Mouse (Mus musculus) liver, embryonic 13.5 days (tissue): ENCODE results near the gene Ptgs1. TPM values are rescaled to one million over a fixed set of nuclear protein-coding genes. Genes with fewer than 3 reads are reported as not detected.
A peak's percentile ranks its signal among the peaks of the same experiment; 100 is the strongest.

Experiments
- ATAC-seq: fragments of 200-750 bp; cut with Nextera tagmentation; 2 replicates; pipeline ENCODE4 v1.8.0; 2017; ENCODE audit warnings: low read depth, mild to moderate bottlenecking, moderate number of reproducible peaks, moderate library complexity
- DNase-seq: peaks from one replicate; pipeline ENCODE4 v3.0.0; 2022
- H3K27ac ChIP-seq: fragments of 300-500 bp; sonication (generic); 2 replicates; pipeline ENCODE4 v1.5.1; 2015; ENCODE audit warnings: moderate library complexity, mild to moderate bottlenecking, inconsistent platforms
- H3K27me3 ChIP-seq: fragments of 300-500 bp; sonication (generic); 2 replicates; pipeline ENCODE4 v1.6.1; 2015; ENCODE audit warnings: mild to moderate bottlenecking, inconsistent platforms
- H3K36me3 ChIP-seq: fragments of 300-500 bp; sonication (generic); 2 replicates; pipeline ENCODE4 v1.6.1; 2015; ENCODE audit warnings: mild to moderate bottlenecking, inconsistent platforms
- H3K4me1 ChIP-seq: fragments of 300-500 bp; sonication (generic); replicated peaks from 2 replicates; pipeline ENCODE4 v1.6.1; 2015; ENCODE audit warnings: inconsistent platforms
- H3K4me2 ChIP-seq: fragments of 300-500 bp; sonication (generic); 2 replicates; pipeline ENCODE4 v1.6.1; 2015; ENCODE audit warnings: inconsistent platforms, mild to moderate bottlenecking, moderate library complexity
- H3K4me3 ChIP-seq: fragments of 300-500 bp; sonication (generic); replicated peaks from 2 replicates; pipeline ENCODE4 v1.5.1; 2015; ENCODE audit warnings: mild to moderate bottlenecking, inconsistent platforms
- H3K9ac ChIP-seq: fragments of 300-500 bp; sonication (generic); 2 replicates; pipeline ENCODE4 v1.6.1; 2015; ENCODE audit warnings: mild to moderate bottlenecking, inconsistent platforms
- H3K9me3 ChIP-seq: fragments of 300-500 bp; sonication (generic); replicated peaks from 2 replicates; pipeline ENCODE4 v1.6.1; 2016; ENCODE audit warnings: inconsistent platforms
- WGBS: fragments of 180-500 bp; shearing (Covaris S2); methylation state at CpG from one replicate; pipeline ENCODE4 v1.1.7; 2015; ENCODE audit not compliant: insufficient replicate concordance; 5-methylcytosine and 5-hydroxymethylcytosine counted together
- polyA plus RNA-seq: library from polyadenylated mRNA; unstranded; fragments of >200 nt; fragmentation: Nextera tagmentation; extraction: Ambion mirVana; gene quantifications from 2 replicates; pipeline ENCODE4 v1.2.1, GENCODE M21; 2015

Gene Ptgs1
- polyA plus RNA-seq, 1 experiment from 2014 or later = 18.6 TPM

DNA sequence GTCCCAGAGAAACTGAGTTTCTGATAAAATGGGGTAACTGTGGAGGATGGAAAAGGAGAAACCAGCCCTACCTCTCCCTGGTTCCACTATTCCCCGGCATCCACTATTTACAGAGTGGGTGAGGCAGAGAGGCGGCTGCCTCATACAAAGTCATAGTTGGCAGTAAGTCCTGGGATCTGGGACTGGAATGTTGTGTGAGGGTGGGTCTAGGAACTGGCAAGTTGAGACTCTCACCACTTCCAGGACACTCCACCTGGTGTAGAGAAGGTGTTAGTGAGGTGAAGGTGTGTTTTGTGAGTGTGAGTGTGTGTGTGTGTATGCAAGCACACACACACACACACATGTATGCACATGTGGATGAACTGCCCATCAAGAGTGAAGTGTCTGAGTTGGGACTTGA lies 29.4 kb upstream of the Ptgs1 start:
- Histone ChIP-seq H3K36me3 (no peaks in the 10 kb centered on the region), H3K4me1 (peaks cover 93% of the 10 kb centered on the region), H3K27ac (peak overlapping the region; percentile 99; the same call in 1 of the 2 replicates), H3K9me3 (no peaks in the 10 kb centered on the region), H3K9ac (no peak overlapping the region), H3K4me3 (no peak overlapping the region), H3K4me2 (no peak overlapping the region), H3K27me3 (peaks cover 49% of the 10 kb centered on the region)
- DNase-seq (no peak), ATAC-seq (no peak)
- WGBS = 89% methylated on average over 2 of the region's 2 CpGs

DNA sequence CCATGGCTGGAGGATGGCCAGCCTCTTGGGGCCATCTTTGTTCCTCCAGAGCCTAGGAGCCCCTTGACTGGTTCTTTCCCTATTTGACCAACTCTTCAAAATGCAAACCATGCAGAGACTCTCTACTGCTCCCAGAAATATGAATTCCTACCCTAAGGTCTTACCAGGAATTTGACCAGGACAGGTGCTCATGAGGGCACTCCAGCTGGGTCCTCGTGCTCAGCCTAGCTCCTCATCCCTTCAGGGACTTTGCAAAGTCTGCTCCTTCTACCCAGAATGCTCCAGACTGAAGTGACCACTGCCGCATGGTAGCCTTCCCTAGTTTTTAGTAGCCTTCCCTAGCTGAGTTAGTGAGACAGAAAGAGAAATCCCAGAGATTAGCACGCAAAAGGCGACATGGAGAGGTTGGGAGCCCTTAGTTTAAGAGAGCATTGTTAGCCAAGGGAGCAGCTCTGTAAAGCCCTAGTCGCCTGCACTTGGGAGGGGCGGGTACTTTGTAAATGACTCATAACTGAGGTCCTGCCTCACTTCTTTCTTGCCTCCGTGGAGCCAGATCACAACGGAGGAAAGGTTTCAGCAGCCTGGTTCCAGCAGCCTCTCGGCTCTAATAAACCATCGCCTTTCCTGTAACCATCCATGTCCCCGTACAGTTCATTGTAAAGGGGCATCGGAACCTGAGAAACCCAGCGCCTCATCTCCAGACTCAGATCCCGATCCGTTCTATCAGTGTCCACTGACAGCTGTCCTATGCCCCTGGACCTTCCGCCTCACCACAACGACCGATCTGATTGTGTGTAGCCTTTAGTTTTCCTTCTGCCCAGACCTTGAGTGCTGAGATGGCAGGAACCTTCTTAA lies 28.2 kb upstream of the Ptgs1 start:
- whole genome bisulfite sequencing = 27% methylated on average over 18 of the region's 18 CpGs
- no peak for ATAC-seq
- H3K9me3 ChIP-seq = no peaks in the 10 kb centered on the region
- H3K4me2 ChIP-seq = peak overlapping the region; percentile 81
- no peak for DNase-seq
- H3K4me3 ChIP-seq = peak overlapping the region; percentile 58
- H3K27me3 ChIP-seq = peaks cover 49% of the 10 kb centered on the region
- H3K9ac ChIP-seq = peak overlapping the region; percentile 59
- no peaks in the 10 kb centered on the region for H3K36me3 ChIP-seq
- no peak overlapping the region for H3K27ac ChIP-seq
- peaks cover 81% of the 10 kb centered on the region for H3K4me1 ChIP-seq

DNA sequence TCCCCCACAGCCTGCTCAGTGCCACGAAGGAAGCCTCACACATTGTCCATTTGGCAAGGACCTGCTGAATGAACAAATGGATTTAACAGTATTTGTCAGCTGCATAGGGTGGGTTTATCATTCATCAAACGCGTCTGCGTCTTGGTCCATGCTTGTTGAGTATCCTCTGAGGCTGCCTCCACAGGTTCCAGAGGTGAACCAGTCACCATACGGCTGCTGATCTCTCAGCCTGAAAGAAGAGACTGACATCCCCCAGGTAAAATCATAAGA lies 27.7 kb upstream of the Ptgs1 start:
- no peaks in the 10 kb centered on the region for H3K9me3 ChIP-seq
- ATAC-seq (no peak), DNase-seq (no peak)
- H3K4me2 ChIP-seq = peak overlapping the region; percentile 81
- H3K27ac ChIP-seq = no peak overlapping the region
- H3K9ac ChIP-seq = peak overlapping the region; percentile 59
- peaks cover 75% of the 10 kb centered on the region for H3K4me1 ChIP-seq
- WGBS = 16% methylated on average over 5 of the region's 5 CpGs
- no peaks in the 10 kb centered on the region for H3K36me3 ChIP-seq
- peaks cover 49% of the 10 kb centered on the region for H3K27me3 ChIP-seq
- H3K4me3 ChIP-seq = peak overlapping the region; percentile 58

DNA sequence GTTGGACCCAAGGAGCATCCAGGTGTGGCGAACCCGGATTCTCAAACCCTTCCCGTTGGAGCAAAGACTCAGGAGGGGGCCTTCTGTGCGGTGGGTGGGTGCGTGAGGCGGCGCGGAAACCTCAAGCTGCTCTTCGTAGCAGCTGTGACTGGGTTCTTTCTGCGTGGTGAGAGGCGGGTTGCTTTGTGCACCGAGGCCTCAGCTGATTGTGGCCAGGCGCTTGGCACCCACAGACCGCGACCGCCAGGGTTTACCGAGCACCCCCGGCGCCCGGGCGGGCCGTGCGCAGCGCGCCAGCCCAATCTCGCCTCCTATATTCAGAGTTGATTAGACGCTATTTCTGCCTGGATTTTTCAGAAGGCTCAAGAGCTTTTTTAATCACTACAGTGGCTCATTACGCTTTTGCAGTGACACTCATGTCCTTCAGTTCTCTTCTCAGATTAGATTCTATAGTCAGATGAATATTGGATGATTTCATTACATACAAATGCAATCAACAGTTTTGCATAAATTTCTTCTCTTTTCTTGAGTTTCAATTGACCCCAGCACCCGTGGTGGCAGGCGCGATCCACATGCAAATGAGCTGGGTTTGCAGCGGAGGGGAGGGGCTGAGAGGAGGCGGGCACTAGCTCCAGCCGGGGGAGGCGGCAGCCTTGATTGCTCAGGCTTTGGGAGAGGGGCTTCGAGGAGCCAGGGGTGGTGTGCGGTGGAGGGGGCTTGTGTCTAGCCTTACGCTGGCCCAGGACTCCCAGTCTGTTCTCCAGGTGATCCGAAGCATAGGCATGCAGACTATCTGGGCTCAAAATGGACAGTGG lies 27.0 kb upstream of the Ptgs1 start:
- DNase-seq (peak; percentile 31), ATAC-seq (no peak)
- H3K4me2 ChIP-seq = peak overlapping the region; percentile 81
- peaks cover 49% of the 10 kb centered on the region for H3K27me3 ChIP-seq
- H3K4me3 ChIP-seq = peak overlapping the region; percentile 58
- H3K9ac ChIP-seq = peak overlapping the region; percentile 59
- H3K4me1 ChIP-seq = peaks cover 69% of the 10 kb centered on the region
- H3K36me3 ChIP-seq = no peaks in the 10 kb centered on the region
- H3K9me3 ChIP-seq = no peaks in the 10 kb centered on the region
- H3K27ac ChIP-seq = no peak overlapping the region
- 2% methylated on average over 39 of the region's 39 CpGs for whole genome bisulfite sequencing

DNA sequence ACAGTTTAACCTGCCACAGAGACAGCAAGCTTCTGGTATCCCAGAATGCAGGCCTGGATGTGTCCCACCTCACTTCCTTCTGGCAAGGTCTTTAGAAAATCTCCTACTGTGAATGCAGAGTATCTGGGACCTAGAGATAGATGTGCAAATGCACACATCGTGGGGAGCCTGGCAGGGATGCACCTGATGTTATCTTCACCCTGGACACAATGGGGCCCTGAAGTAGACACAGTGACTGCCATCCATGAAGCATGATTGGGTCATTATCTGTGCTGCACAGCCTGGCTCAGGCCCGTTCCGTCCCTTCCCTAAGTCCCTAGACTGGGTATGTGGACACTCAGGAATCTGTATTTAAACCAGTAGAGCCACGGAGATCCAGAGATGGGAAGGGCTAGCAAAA lies 25.6 kb upstream of the Ptgs1 start:
- Histone ChIP-seq H3K27me3 (peaks cover 58% of the 10 kb centered on the region), H3K9ac (0 out of 2 replicates have a peak overlapping the region, but pooled peaks have one; percentile 5), H3K9me3 (no peaks in the 10 kb centered on the region), H3K36me3 (no peaks in the 10 kb centered on the region), H3K4me1 (peaks cover 57% of the 10 kb centered on the region), H3K4me3 (no peak overlapping the region), H3K4me2 (no peak overlapping the region), H3K27ac (no peak overlapping the region)
- ATAC-seq (peak; percentile 64), DNase-seq (no peak)
- WGBS = 33% methylated on average over 4 of the region's 4 CpGs

DNA sequence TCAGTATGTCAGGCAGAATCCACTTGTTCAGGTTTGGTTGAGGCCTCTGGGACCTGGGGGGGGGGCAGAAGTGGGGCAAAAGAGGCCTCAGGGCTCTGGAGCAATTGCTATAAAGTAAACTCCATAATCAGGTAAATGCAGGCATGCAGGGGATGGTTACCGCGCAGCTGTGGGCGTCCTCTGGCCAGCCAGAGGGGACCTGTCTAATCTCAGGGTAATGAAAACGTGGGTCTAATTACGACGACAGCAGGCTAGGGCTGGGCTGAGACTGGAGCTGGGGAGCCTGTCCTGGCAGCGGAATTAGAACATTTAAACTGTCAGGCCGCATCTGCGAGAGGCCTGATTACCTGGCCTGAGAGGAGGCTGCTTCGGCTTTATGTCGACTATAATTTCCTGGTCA lies 23.2 kb upstream of the Ptgs1 start:
- Histone ChIP-seq H3K9ac (no peak overlapping the region), H3K4me1 (peaks cover 40% of the 10 kb centered on the region), H3K4me2 (no peak overlapping the region), H3K36me3 (no peaks in the 10 kb centered on the region), H3K27me3 (peaks cover 67% of the 10 kb centered on the region), H3K4me3 (no peak overlapping the region), H3K9me3 (no peaks in the 10 kb centered on the region), H3K27ac (no peak overlapping the region)
- 68% methylated on average over 11 of the region's 11 CpGs for WGBS
- ATAC-seq = no peak
- no peak for DNase-seq

DNA sequence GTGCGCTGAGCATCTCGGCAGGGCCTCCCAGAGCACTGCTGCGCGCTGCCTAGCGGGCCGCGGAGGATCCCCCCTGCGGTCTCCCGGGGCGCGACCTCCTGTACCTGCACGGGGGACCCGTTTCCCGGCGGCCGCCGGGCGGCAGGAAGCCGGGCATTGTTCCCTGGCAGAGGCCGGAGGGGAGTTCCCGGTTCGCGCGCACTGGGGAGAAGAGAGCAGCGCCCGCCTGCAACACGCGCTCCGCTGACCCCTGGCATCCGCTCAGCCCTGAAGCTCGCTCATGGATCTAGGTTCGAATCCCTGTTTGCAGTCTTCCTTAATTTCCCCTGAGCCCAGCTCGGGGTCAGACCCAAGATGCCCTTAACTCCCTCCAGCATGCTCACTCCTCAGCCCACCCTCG lies 19.4 kb upstream of the Ptgs1 start:
- H3K27me3 ChIP-seq = peaks cover 48% of the 10 kb centered on the region
- H3K4me3 ChIP-seq = peak overlapping the region; percentile 22; the same call in 1 of the 2 replicates
- peak overlapping the region; percentile 45 for H3K4me2 ChIP-seq
- H3K9me3 ChIP-seq = no peaks in the 10 kb centered on the region
- 5% methylated on average over 34 of the region's 34 CpGs for WGBS
- H3K27ac ChIP-seq = no peak overlapping the region
- ATAC-seq = no peak
- no peak overlapping the region for H3K9ac ChIP-seq
- H3K4me1 ChIP-seq = peaks cover 19% of the 10 kb centered on the region
- no peak for DNase-seq
- no peaks in the 10 kb centered on the region for H3K36me3 ChIP-seq

DNA sequence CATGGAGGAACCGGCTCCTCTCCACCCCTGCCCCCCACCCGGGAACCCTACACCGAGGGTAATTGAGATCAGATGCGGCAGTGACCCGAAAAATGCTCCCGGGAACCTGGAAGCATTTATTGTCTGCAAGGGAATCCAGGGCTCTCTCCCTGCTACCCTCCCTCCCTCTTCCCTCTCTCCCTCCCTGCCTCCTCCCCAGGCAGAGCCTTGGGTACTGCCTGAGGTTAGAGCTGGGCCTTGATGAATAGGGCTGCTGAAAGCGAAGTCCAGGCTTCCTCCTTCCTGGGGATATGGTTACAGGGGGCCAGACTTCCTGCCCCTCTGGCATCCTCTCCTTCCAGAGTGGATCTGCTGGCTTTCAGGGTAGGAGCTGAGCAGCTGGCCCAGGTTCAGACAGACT lies 18.4 kb upstream of the Ptgs1 start:
- no peak for ATAC-seq
- Histone ChIP-seq H3K27ac (no peak overlapping the region), H3K4me3 (no peak overlapping the region), H3K9ac (no peak overlapping the region), H3K4me1 (peaks cover 26% of the 10 kb centered on the region), H3K36me3 (no peaks in the 10 kb centered on the region), H3K4me2 (no peak overlapping the region), H3K9me3 (no peaks in the 10 kb centered on the region), H3K27me3 (peaks cover 48% of the 10 kb centered on the region)
- 53% methylated on average over 7 of the region's 7 CpGs for whole genome bisulfite sequencing
- DNase-seq = no peak

DNA sequence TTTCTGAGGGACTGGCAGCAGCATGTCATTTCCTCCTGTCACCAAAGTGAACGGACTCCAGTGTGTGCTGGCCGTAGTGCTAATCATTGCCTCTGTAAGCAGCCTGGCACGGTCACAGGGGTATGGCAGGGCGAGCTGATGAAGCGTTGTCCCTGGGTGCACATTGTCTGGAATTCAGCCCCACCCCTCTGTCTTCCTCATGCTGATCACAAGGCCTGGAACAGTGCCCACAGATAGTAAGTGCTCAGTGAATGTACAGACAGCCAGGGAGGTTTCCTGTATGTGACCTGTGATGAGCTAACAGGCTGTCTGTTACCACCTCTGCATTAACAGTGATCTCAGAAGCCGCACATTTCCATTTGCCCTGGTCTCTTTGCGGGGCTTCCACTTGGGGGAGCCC lies 17.1 kb upstream of the Ptgs1 start:
- Histone ChIP-seq H3K27me3 (peaks cover 48% of the 10 kb centered on the region), H3K4me3 (no peak overlapping the region), H3K27ac (no peak overlapping the region), H3K4me2 (no peak overlapping the region), H3K9me3 (no peaks in the 10 kb centered on the region), H3K4me1 (peaks cover 26% of the 10 kb centered on the region), H3K9ac (no peak overlapping the region), H3K36me3 (no peaks in the 10 kb centered on the region)
- WGBS = 47% methylated on average over 7 of the region's 7 CpGs
- ATAC-seq (no peak), DNase-seq (no peak)

DNA sequence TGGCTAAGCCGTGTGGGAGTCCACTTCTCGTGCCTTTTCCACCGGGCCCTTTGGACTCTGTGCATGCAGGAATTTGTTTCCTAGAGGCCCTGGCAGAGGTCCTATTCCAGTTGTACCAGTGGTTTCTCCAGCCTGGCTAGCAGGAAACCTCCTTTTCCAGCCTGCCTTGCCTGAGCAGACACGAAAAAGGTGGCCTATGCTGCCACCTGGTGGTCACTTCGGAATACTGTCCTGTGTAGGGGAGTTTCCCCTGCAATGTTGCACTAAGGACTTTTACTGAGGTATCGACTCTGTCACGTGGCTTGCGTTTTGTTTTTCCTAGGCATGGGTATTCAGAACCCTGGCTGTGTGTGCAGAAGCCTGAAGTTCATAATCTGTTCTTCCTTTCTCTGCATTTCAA lies 16.2 kb upstream of the Ptgs1 start:
- no peaks in the 10 kb centered on the region for H3K36me3 ChIP-seq
- no peak overlapping the region for H3K4me3 ChIP-seq
- peaks cover 26% of the 10 kb centered on the region for H3K4me1 ChIP-seq

DNA sequence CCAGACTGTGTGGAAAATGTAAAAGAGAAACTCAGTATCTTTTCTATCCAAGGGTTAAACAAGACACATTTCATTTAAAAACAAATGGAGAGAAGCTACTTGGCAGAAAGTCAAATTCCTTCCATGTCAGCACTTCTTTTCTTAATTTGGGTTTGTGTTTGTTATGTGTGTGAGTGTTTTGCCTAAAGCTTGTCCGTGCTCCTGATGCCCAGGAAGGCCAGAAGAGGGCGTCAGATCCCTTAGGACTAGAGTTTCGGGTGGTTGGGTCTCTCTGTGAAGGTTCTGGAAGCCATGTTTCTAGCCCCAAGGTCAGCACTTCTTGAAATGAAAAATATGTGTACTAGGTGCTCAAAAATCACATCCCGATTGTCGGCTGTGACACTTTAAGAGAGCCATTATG lies 15.8 kb upstream of the Ptgs1 start:
- H3K9ac ChIP-seq = no peak overlapping the region
- WGBS = 56% methylated on average over 5 of the region's 5 CpGs
- H3K36me3 ChIP-seq = no peaks in the 10 kb centered on the region
- H3K9me3 ChIP-seq = no peaks in the 10 kb centered on the region
- H3K4me3 ChIP-seq = no peak overlapping the region
- no peak overlapping the region for H3K27ac ChIP-seq
- peaks cover 26% of the 10 kb centered on the region for H3K4me1 ChIP-seq
- DNase-seq = no peak
- H3K27me3 ChIP-seq = peaks cover 40% of the 10 kb centered on the region
- H3K4me2 ChIP-seq = peak overlapping the region; percentile 47
- ATAC-seq = no peak

More for the DNA sequence above, 16.2 kb upstream of the Ptgs1 start:
- no peak overlapping the region for H3K27ac ChIP-seq
- 10% methylated on average over 8 of the region's 8 CpGs for WGBS
- no peaks in the 10 kb centered on the region for H3K9me3 ChIP-seq
- peak overlapping the region; percentile 47 for H3K4me2 ChIP-seq
- peak; percentile 72 for DNase-seq
- ATAC-seq = peak; percentile 58
- H3K9ac ChIP-seq = no peak overlapping the region
- peaks cover 44% of the 10 kb centered on the region for H3K27me3 ChIP-seq
